In the genomic region with DNA sequence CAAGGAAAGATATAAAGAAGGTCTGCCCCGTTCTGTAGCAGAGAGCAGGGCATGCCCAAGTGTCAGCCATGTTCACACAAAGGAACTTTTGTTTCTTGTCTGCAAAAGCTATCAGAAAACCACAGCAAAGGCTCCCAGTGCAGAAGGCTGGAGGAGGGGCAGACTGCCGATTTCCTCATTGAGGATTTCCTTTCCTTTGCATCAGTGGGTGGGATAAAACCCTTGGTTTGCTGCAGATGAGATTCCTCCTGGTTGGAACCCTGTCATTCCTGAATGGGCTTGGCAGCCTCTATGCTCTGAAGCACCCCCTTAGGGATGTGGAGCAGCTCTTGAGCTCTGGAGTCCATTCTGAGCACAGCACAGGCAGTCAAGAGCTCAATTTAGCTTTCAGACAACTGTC, we compare ENCODE assay signal across 12 mouse cellular contexts.
DNase-seq lines count a peak whose midpoint lies in the region; ATAC-seq lines count a peak whose summit lies in the region.
"Had no signal": no experiment of that assay in that cellular context is flagged by ENCODE, and none has a peak within 500 bp of the region (broad histone marks: within the 10 kb centered on the region; RNA-seq: fewer than 3 reads in every experiment).

No protein-coding gene starts in this region.

- H3K4me1 ChIP-seq in forebrain, embryonic 15.5 days = peaks cover 6% of the 10 kb centered on the region
- peaks cover 8% of the 10 kb centered on the region; the same call in 1 of the 2 replicates for H3K4me1 ChIP-seq in forebrain, embryonic 12.5 days
- peaks cover 8% of the 10 kb centered on the region; the same call in 1 of the 2 replicates for H3K4me1 ChIP-seq in forebrain, embryonic 16.5 days (replicated peaks; ENCODE audit: control insufficient read depth, insufficient read depth, low read length)
- H3K4me1 ChIP-seq: stomach, embryonic 15.5 days had no signal

- ATAC-seq in forebrain, embryonic 15.5 days (replicated peaks) = peak; percentile 55; the same call in 1 of the 2 replicates
- ATAC-seq in forebrain, embryonic 12.5 days (ENCODE audit: low FRiP score) = no peak
- ATAC-seq in forebrain, embryonic 16.5 days = peak; percentile 26
- ATAC-seq in megakaryocyte progenitor cell, adult 5-6 weeks (replicated peaks; ENCODE audit: poor library complexity) = peak; percentile 57
- no peak for ATAC-seq in inflammation-experienced regulatory T-cells, adult 6 months
- ATAC-seq: liver, postnatal 0 days had no signal

- H3K4me2 ChIP-seq in forebrain, embryonic 15.5 days (replicated peaks) = no peak overlapping the region
- no peak overlapping the region for H3K4me2 ChIP-seq in forebrain, embryonic 12.5 days
- H3K4me2 ChIP-seq in forebrain, embryonic 16.5 days (ENCODE audit: low read length) = no peak overlapping the region
- H3K4me2 ChIP-seq: stomach, embryonic 15.5 days had no signal

- no peaks in the 10 kb centered on the region for H3K27me3 ChIP-seq in forebrain, embryonic 15.5 days
- no peaks in the 10 kb centered on the region for H3K27me3 ChIP-seq in forebrain, embryonic 12.5 days
- H3K27me3 ChIP-seq in forebrain, embryonic 16.5 days (replicated peaks; ENCODE audit: control insufficient read depth, insufficient read depth, low read length) = no peaks in the 10 kb centered on the region
- H3K27me3 ChIP-seq: stomach, embryonic 15.5 days had no signal

- H3K9ac ChIP-seq in forebrain, embryonic 15.5 days (replicated peaks) = no peak overlapping the region
- no peak overlapping the region for H3K9ac ChIP-seq in forebrain, embryonic 12.5 days
- no peak overlapping the region for H3K9ac ChIP-seq in forebrain, embryonic 16.5 days (replicated peaks; ENCODE audit: low read depth, low read length)
- H3K9ac ChIP-seq: liver, postnatal 0 days; stomach, embryonic 15.5 days had no signal

- no peaks in the 10 kb centered on the region for H3K9me3 ChIP-seq in forebrain, embryonic 15.5 days
- H3K9me3 ChIP-seq in forebrain, embryonic 12.5 days = no peaks in the 10 kb centered on the region
- H3K9me3 ChIP-seq in forebrain, embryonic 16.5 days (ENCODE audit: control insufficient read depth, low read length) = no peaks in the 10 kb centered on the region
- H3K9me3 ChIP-seq: stomach, embryonic 15.5 days had no signal

- H3K4me3 ChIP-seq in forebrain, embryonic 15.5 days = no peak overlapping the region
- H3K4me3 ChIP-seq in forebrain, embryonic 12.5 days (replicated peaks) = no peak overlapping the region
- H3K4me3 ChIP-seq in forebrain, embryonic 16.5 days (replicated peaks; ENCODE audit: low read length) = no peak overlapping the region
- H3K4me3 ChIP-seq: stomach, embryonic 15.5 days had no signal

- H3K27ac ChIP-seq in forebrain, embryonic 15.5 days (replicated peaks) = no peak overlapping the region
- no peak overlapping the region for H3K27ac ChIP-seq in forebrain, embryonic 12.5 days
- H3K27ac ChIP-seq in forebrain, embryonic 16.5 days (ENCODE audit: low read length) = no peak overlapping the region
- H3K27ac ChIP-seq: stomach, embryonic 15.5 days had no signal

- no peaks in the 10 kb centered on the region for H3K36me3 ChIP-seq in forebrain, embryonic 15.5 days
- H3K36me3 ChIP-seq in forebrain, embryonic 12.5 days (replicated peaks) = no peaks in the 10 kb centered on the region
- H3K36me3 ChIP-seq in forebrain, embryonic 16.5 days (ENCODE audit: control insufficient read depth, insufficient read depth) = no peaks in the 10 kb centered on the region
- H3K36me3 ChIP-seq: stomach, embryonic 15.5 days had no signal

- peak; percentile 34 to 49 for DNase-seq in layer of hippocampus, postnatal 36 days
- DNase-seq in spleen, adult 18-20 months = no peak
- no peak for DNase-seq in heart, postnatal 4 days
- DNase-seq: heart, postnatal 36 days; kidney, postnatal 4 days; liver, postnatal 0 days had no signal

- WGBS in forebrain, embryonic 15.5 days = 11% methylated on average over 2 of the region's 2 CpGs
- WGBS in forebrain, embryonic 12.5 days = 11% methylated on average over 2 of the region's 2 CpGs
- 2% methylated on average over 2 of the region's 2 CpGs for WGBS in forebrain, embryonic 16.5 days

Comparison
In these comparisons a context has a peak if more than half of its experiments do, and no peak if none do; other contexts are left out.
1. ATAC-seq: peak in forebrain, embryonic 15.5 days (single experiment), forebrain, embryonic 16.5 days (single experiment) and megakaryocyte progenitor cell, adult 5-6 weeks (single experiment); none in forebrain, embryonic 12.5 days (single experiment) and inflammation-experienced regulatory T-cells, adult 6 months (single experiment).
2. DNase-seq: peak in layer of hippocampus, postnatal 36 days (2 of 2); none in spleen, adult 18-20 months (0 of 2) and heart, postnatal 4 days (single experiment).